Mouse (Mus musculus): ENCODE measurements around the gene Asgr1. TPM values are rescaled to one million over a fixed set of nuclear protein-coding genes. Genes with fewer than 3 reads are reported as not detected.

The Asgr1 gene
- not detected for polyA plus RNA-seq (2017; shearing (Covaris generic))

DNA sequence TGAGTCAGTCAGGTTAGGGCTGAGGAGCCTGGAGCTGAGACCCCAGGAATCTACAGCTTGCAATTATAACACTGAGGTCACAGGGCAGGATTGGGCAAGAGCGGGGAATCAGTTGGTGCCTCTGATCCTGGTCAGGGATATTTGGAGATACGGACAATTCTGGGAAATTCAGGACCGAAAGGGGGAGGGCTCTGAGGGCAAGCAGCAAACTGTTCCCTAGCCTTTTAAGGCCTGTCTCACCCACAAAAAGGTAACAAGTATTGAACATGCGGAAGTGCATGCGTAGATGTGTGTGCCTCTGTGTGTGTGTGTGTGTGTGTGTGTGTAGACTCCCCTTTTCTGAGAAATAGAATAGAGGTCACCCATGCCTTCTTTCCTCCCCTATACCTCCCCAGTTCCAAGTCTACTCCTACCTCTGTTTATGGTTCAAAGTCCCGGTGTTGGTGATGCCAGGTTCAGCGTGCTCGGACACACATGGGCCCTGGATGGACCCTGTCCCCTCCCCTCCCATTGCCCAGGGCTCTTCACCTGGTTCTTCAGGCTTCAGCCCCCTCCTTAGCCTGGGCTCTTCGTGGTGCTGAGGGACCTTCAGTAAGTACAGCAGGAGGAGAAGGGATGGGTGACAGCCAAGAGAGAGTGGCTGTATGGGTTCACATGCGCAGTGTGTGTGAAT lies at the start of gene Asgr1:
Gene Asgr1 (plus strand): TSS at position 188 of the 673 bp plus-strand sequence.

DNA sequence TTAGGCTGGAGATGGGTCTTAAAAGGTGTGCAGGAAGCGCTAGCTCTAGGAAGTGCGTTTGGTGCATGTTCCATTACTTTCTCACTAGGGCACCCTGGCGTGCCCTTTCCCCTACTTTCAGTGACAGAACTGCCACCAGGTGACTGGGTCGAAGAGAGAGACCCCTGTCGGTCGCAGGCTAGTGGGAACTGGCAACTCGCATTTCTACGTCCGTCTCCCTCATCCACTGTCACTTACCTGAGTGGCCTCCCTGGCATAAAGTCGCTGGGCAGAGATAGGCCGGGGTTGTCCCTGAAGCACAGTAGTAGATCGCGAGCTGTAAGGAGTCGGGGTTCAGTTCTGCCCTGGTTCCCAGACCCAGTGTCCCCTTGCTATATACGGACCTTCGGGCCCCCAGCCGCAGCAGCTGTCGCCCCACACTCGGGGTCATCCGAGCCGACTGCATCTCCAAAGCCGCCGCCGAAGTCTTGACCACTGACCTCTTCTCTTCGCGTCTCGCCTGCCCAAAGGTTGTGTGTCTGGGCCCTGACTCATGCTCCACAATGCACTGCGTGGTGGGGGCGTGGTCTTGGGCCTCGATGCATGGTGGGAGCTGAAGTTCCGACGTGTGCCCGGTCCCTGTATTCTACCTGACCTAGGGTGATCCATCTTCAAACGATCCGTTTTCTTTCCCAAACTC lies 38.9 kb upstream of the Asgr1 start, which contains the start of gene Acadvl:
Gene Acadvl (minus strand): TSS at position 532 of the 679 bp plus-strand sequence.

GRCm38 (mm10) chr11:70016669-70017068 lies 37.2 kb upstream of the Asgr1 start, which contains the start of gene Dlg4:
Gene Dlg4, plus strand, starts transcription at chr11:70016942.

DNA sequence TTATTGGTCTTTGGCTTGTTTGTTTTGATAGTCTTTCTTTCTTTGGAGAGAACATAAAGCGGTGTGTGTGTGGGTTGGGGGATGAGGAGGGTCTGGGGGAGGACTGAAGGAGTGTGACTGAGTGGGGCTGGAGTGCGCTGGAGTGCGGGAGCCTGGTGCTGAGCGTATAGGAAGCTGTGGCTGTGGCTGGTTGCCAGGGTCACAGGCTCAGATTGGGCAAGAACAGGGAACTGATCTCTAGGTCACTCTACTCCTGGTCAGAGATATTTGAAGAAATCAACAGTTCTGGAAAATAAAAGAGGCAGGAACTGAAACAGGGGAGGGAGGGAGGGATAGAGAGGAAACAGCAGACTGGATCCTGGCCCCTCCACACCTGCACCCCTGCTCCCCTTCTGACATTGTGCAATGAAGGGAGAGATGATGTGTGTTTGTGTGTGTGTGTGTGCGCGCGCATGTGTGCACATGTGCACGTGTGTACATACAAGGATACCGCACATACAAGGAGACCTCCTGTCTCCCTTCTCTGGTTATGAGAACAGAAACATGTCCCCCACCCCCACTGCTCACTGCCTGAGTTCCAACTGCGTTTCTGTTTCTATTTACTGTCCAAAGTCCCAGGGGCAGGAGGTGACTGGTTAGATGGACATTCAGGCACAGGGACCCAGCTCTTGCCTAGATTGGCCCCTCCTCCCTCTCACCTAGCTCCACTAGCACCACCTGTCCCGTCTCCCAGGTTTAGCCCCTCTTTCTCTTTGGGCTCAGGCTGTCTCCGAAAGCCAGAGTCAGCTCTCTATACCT lies 38.3 kb downstream of the Asgr1 start, which contains the start of gene Asgr2:
Gene Asgr2 (plus strand): TSS at position 659 of the 798 bp plus-strand sequence.

Other genes with a start within 250 kb of the Asgr1 start
- not detected for gene Tmem102, start 248.5 kb upstream of the Asgr1 start, polyA plus RNA-seq (2017; shearing (Covaris generic))
- gene Gm39566, start 238.8 kb upstream of the Asgr1 start, polyA plus RNA-seq (2017; shearing (Covaris generic)) = under 1 TPM in 1 of 2 experiments, not detected in 1; 0.39 TPM
- not detected for gene Spem2, start 235.6 kb upstream of the Asgr1 start, polyA plus RNA-seq (2017; shearing (Covaris generic))
- 1 to 10 TPM in 1 of 2 experiments, not detected in 1; 2.1 TPM for gene Spem1, start 231.9 kb upstream of the Asgr1 start, polyA plus RNA-seq (2017; shearing (Covaris generic))
- under 1 TPM; 0.26 to 0.83 TPM for gene Nlgn2, start 216.3 kb upstream of the Asgr1 start, polyA plus RNA-seq (2017; shearing (Covaris generic))
- 10 to 100 TPM; 64.6 to 89.9 TPM for gene Tmem256, start 215.6 kb upstream of the Asgr1 start, polyA plus RNA-seq (2017; shearing (Covaris generic))
- 10 to 100 TPM; 15.4 to 18.5 TPM for gene Plscr3, start 207.7 kb upstream of the Asgr1 start, polyA plus RNA-seq (2017; shearing (Covaris generic))
- gene Tnk1, start 195.4 kb upstream of the Asgr1 start, polyA plus RNA-seq (2017; shearing (Covaris generic)) = under 1 TPM; 0.08 to 0.72 TPM
- gene Tmem95, start 176.1 kb upstream of the Asgr1 start, polyA plus RNA-seq (2017; shearing (Covaris generic)) = under 1 TPM in 1 of 2 experiments, not detected in 1; 0.93 TPM
- gene Kctd11, start 172.7 kb upstream of the Asgr1 start, polyA plus RNA-seq (2017; shearing (Covaris generic)) = 1 to 10 TPM; 1.3 TPM
- 100 to 1,000 TPM; 503 to 589 TPM for gene Acap1, start 158.5 kb upstream of the Asgr1 start, polyA plus RNA-seq (2017; shearing (Covaris generic))
- 1 to 10 TPM; 3.6 to 4.8 TPM for gene 2810408A11Rik, start 153.1 kb upstream of the Asgr1 start, polyA plus RNA-seq (2017; shearing (Covaris generic))
- 10 to 100 TPM in 1 of 2 experiments, 1 to 10 TPM in 1; 6.4 to 11.6 TPM for gene Neurl4, start 153.0 kb upstream of the Asgr1 start, polyA plus RNA-seq (2017; shearing (Covaris generic))
- gene Gps2, start 140.2 kb upstream of the Asgr1 start, polyA plus RNA-seq (2017; shearing (Covaris generic)) = 100 to 1,000 TPM; 175 to 265 TPM
- gene Eif5a, start 132.1 kb upstream of the Asgr1 start, polyA plus RNA-seq (2017; shearing (Covaris generic)) = 1,000 to 10,000 TPM; 1,144 to 1,177 TPM
- not detected for gene Ybx2, start 118.3 kb upstream of the Asgr1 start, polyA plus RNA-seq (2017; shearing (Covaris generic))
- 1 to 10 TPM in 1 of 2 experiments, not detected in 1; 1.5 TPM for gene Slc2a4, start 105.9 kb upstream of the Asgr1 start, polyA plus RNA-seq (2017; shearing (Covaris generic))
- 1 to 10 TPM in 1 of 2 experiments, under 1 TPM in 1; 0.81 to 1.2 TPM for gene Cldn7, start 89.3 kb upstream of the Asgr1 start, polyA plus RNA-seq (2017; shearing (Covaris generic))
- gene Ctdnep1, start 72.9 kb upstream of the Asgr1 start, polyA plus RNA-seq (2017; shearing (Covaris generic)) = 10 to 100 TPM; 39.1 to 74.9 TPM
- 10 to 100 TPM; 63.7 to 67.7 TPM for gene Elp5, start 71.6 kb upstream of the Asgr1 start, polyA plus RNA-seq (2017; shearing (Covaris generic))
- 100 to 1,000 TPM; 391 to 427 TPM for gene Gabarap, start 62.9 kb upstream of the Asgr1 start, polyA plus RNA-seq (2017; shearing (Covaris generic))
- 10 to 100 TPM; 85.5 to 94.7 TPM for gene Phf23, start 58.3 kb upstream of the Asgr1 start, polyA plus RNA-seq (2017; shearing (Covaris generic))
- 10 to 100 TPM; 26.6 to 46.3 TPM for gene Dvl2, start 53.5 kb upstream of the Asgr1 start, polyA plus RNA-seq (2017; shearing (Covaris generic))
- gene Acadvl, start 38.7 kb upstream of the Asgr1 start, polyA plus RNA-seq (2017; shearing (Covaris generic)) = 100 to 1,000 TPM in 1 of 2 experiments, 10 to 100 TPM in 1; 97.3 to 113 TPM
- 10 to 100 TPM in 1 of 2 experiments, 1 to 10 TPM in 1; 9.1 to 10.5 TPM for gene Dlg4, start 37.1 kb upstream of the Asgr1 start, polyA plus RNA-seq (2017; shearing (Covaris generic))
- gene Asgr2, start 38.6 kb downstream of the Asgr1 start, polyA plus RNA-seq (2017; shearing (Covaris generic)) = not detected
- gene Mgl2, start 76.2 kb downstream of the Asgr1 start, polyA plus RNA-seq (2017; shearing (Covaris generic)) = under 1 TPM in 1 of 2 experiments, not detected in 1; 0.23 TPM
- gene Clec10a, start 102.1 kb downstream of the Asgr1 start, polyA plus RNA-seq (2017; shearing (Covaris generic)) = 1 to 10 TPM in 1 of 2 experiments, not detected in 1; 1.6 TPM
- 1 to 10 TPM in 1 of 2 experiments, under 1 TPM in 1; 0.88 to 1.1 TPM for gene Slc16a11, start 158.7 kb downstream of the Asgr1 start, polyA plus RNA-seq (2017; shearing (Covaris generic))
- gene Slc16a13, start 167.0 kb downstream of the Asgr1 start, polyA plus RNA-seq (2017; shearing (Covaris generic)) = 1 to 10 TPM; 3.3 to 4.7 TPM
- not detected for gene Bcl6b, start 175.7 kb downstream of the Asgr1 start, polyA plus RNA-seq (2017; shearing (Covaris generic))
- 100 to 1,000 TPM; 154 to 165 TPM for gene 0610010K14Rik, start 183.8 kb downstream of the Asgr1 start, polyA plus RNA-seq (2017; shearing (Covaris generic))
- gene Gm21988, start 185.7 kb downstream of the Asgr1 start, polyA plus RNA-seq (2017; shearing (Covaris generic)) = 10 to 100 TPM in 1 of 2 experiments, 1 to 10 TPM in 1; 5.8 to 10.3 TPM
- gene Rnasek, start 185.8 kb downstream of the Asgr1 start, polyA plus RNA-seq (2017; shearing (Covaris generic)) = 100 to 1,000 TPM; 257 to 279 TPM
- gene Alox12, start 201.3 kb downstream of the Asgr1 start, polyA plus RNA-seq (2017; shearing (Covaris generic)) = under 1 TPM; 0.10 to 0.33 TPM

Data from inflammation-experienced regulatory T-cells (primary cell).